Mouse (Mus musculus): ENCODE measurements around the gene Stk32c. TPM values are rescaled to one million over a fixed set of nuclear protein-coding genes. Genes with fewer than 3 reads are reported as not detected.
A peak's percentile ranks its signal among the peaks of the same experiment; 100 is the strongest.

Stk32c gene
- 0.08 TPM in 1 of 2 replicates, not detected in the other for polyA plus RNA-seq (2016; fragmentation: Nextera tagmentation; extraction: Ambion mirVana)

GRCm38 (mm10) chr7:139212754-139213745, at the start of gene Stk32c, which contains the start of gene Lrrc27:
Gene Stk32c (minus strand): TSS chr7:139213307.
Gene Lrrc27 (plus strand): TSS chr7:139212988.
- Histone ChIP-seq H3K27me3 (replicated peaks) (no peaks in the 10 kb centered on the region), H3K27ac (ENCODE audit: poor library complexity, severe bottlenecking) (peak within 1 kb of the TSS; percentile 58), H3K4me2 (peak within 1 kb of the TSS; percentile 79), H3K4me1 (replicated peaks) (peaks cover 14% of the 10 kb centered on the region), H3K9ac (peak within 1 kb of the TSS; percentile 70), H3K4me3 (peak within 1 kb of the TSS; percentile 52), H3K36me3 (no peaks in the 10 kb centered on the region), H3K9me3 (replicated peaks) (no peaks in the 10 kb centered on the region)
- WGBS: 2% methylated on average over 53 of the region's 53 CpGs
- peak; percentile 98 for ATAC-seq (ENCODE audit: insufficient number of reproducible peaks, low FRiP score)

- Histone ChIP-seq H3K4me2 (no peak overlapping the region), H3K27ac (ENCODE audit: poor library complexity, severe bottlenecking) (no peak overlapping the region), H3K4me1 (replicated peaks) (peaks cover 37% of the 10 kb centered on the region), H3K27me3 (replicated peaks) (no peaks in the 10 kb centered on the region), H3K9ac (0 out of 2 replicates have a peak overlapping the region, but pooled peaks have one; percentile 10), H3K4me3 (no peak overlapping the region), H3K36me3 (peaks cover 53% of the 10 kb centered on the region), H3K9me3 (replicated peaks) (no peaks in the 10 kb centered on the region; the same call in 1 of the 2 replicates)
- 49% methylated on average over 10 of the region's 10 CpGs for WGBS
- ATAC-seq (ENCODE audit: insufficient number of reproducible peaks, low FRiP score): no peak
Measured at GRCm38 (mm10) chr7:139257752-139258542, 44.8 kb upstream of the Stk32c start.

GRCm38 (mm10) chr7:139254626-139255025, 41.5 kb upstream of the Stk32c start:
- peaks cover 67% of the 10 kb centered on the region for H3K4me1 ChIP-seq (replicated peaks)
- WGBS: 81% methylated on average over 5 of the region's 5 CpGs
- H3K4me2 ChIP-seq: no peak overlapping the region
- H3K36me3 ChIP-seq: peaks cover 40% of the 10 kb centered on the region
- H3K9me3 ChIP-seq (replicated peaks): no peaks in the 10 kb centered on the region
- no peak overlapping the region for H3K27ac ChIP-seq (ENCODE audit: poor library complexity, severe bottlenecking)
- no peaks in the 10 kb centered on the region for H3K27me3 ChIP-seq (replicated peaks)
- no peak overlapping the region for H3K4me3 ChIP-seq
- H3K9ac ChIP-seq: no peak overlapping the region
- ATAC-seq (ENCODE audit: insufficient number of reproducible peaks, low FRiP score): no peak

- no peak overlapping the region for H3K4me3 ChIP-seq
- peak overlapping the region; percentile 36; the same call in 1 of the 2 replicates for H3K9ac ChIP-seq
- no peak overlapping the region for H3K4me2 ChIP-seq
- ATAC-seq (ENCODE audit: insufficient number of reproducible peaks, low FRiP score): no peak
- H3K4me1 ChIP-seq (replicated peaks): peaks cover 65% of the 10 kb centered on the region
- peaks cover 35% of the 10 kb centered on the region for H3K36me3 ChIP-seq
- no peaks in the 10 kb centered on the region for H3K27me3 ChIP-seq (replicated peaks)
- H3K27ac ChIP-seq (ENCODE audit: poor library complexity, severe bottlenecking): no peak overlapping the region
- 47% methylated on average over 3 of the region's 3 CpGs for WGBS
- H3K9me3 ChIP-seq (replicated peaks): no peaks in the 10 kb centered on the region
Measured at GRCm38 (mm10) chr7:139253462-139253861, 40.4 kb upstream of the Stk32c start.

- H3K9ac ChIP-seq: peak overlapping the region; percentile 36; the same call in 1 of the 2 replicates
- no peak overlapping the region for H3K4me3 ChIP-seq
- peaks cover 31% of the 10 kb centered on the region for H3K36me3 ChIP-seq
- H3K4me2 ChIP-seq: no peak overlapping the region
- no peak overlapping the region for H3K27ac ChIP-seq (ENCODE audit: poor library complexity, severe bottlenecking)
- H3K9me3 ChIP-seq (replicated peaks): no peaks in the 10 kb centered on the region
- WGBS: 49% methylated on average over 9 of the region's 9 CpGs
- no peak for ATAC-seq (ENCODE audit: insufficient number of reproducible peaks, low FRiP score)
- peaks cover 60% of the 10 kb centered on the region for H3K4me1 ChIP-seq (replicated peaks)
- no peaks in the 10 kb centered on the region for H3K27me3 ChIP-seq (replicated peaks)
Measured at GRCm38 (mm10) chr7:139252986-139253385, 39.9 kb upstream of the Stk32c start.

GRCm38 (mm10) chr7:139252566-139252965, 39.5 kb upstream of the Stk32c start:
- Histone ChIP-seq H3K36me3 (peaks cover 30% of the 10 kb centered on the region), H3K4me2 (no peak overlapping the region), H3K9ac (peak overlapping the region; percentile 36; the same call in 1 of the 2 replicates), H3K27me3 (replicated peaks) (no peaks in the 10 kb centered on the region), H3K4me1 (replicated peaks) (peaks cover 59% of the 10 kb centered on the region), H3K9me3 (replicated peaks) (no peaks in the 10 kb centered on the region), H3K27ac (ENCODE audit: poor library complexity, severe bottlenecking) (0 out of 2 replicates have a peak overlapping the region, but pooled peaks have one; percentile 81), H3K4me3 (no peak overlapping the region)
- WGBS: 78% methylated on average over 7 of the region's 7 CpGs
- ATAC-seq (ENCODE audit: insufficient number of reproducible peaks, low FRiP score): no peak

GRCm38 (mm10) chr7:139251881-139252301, 38.8 kb upstream of the Stk32c start:
- no peaks in the 10 kb centered on the region for H3K27me3 ChIP-seq (replicated peaks)
- 44% methylated on average over 5 of the region's 5 CpGs for WGBS
- H3K9me3 ChIP-seq (replicated peaks): no peaks in the 10 kb centered on the region
- H3K9ac ChIP-seq: peak overlapping the region; percentile 44; the same call in 1 of the 2 replicates
- H3K27ac ChIP-seq (ENCODE audit: poor library complexity, severe bottlenecking): peak overlapping the region; percentile 81
- no peak overlapping the region for H3K4me3 ChIP-seq
- peaks cover 62% of the 10 kb centered on the region for H3K4me1 ChIP-seq (replicated peaks)
- peaks cover 23% of the 10 kb centered on the region for H3K36me3 ChIP-seq
- peak; percentile 43 for ATAC-seq (ENCODE audit: insufficient number of reproducible peaks, low FRiP score)
- 0 out of 2 replicates have a peak overlapping the region, but pooled peaks have one; percentile 6 for H3K4me2 ChIP-seq

GRCm38 (mm10) chr7:139249406-139250210, 36.5 kb upstream of the Stk32c start:
- H3K27me3 ChIP-seq (replicated peaks): no peaks in the 10 kb centered on the region
- H3K4me2 ChIP-seq: peak overlapping the region; percentile 90
- H3K27ac ChIP-seq (ENCODE audit: poor library complexity, severe bottlenecking): peak overlapping the region; percentile 18; the same call in 1 of the 2 replicates
- peak overlapping the region; percentile 86 for H3K9ac ChIP-seq
- WGBS: 26% methylated on average over 7 of the region's 7 CpGs
- H3K4me1 ChIP-seq (replicated peaks): peaks cover 81% of the 10 kb centered on the region
- no peaks in the 10 kb centered on the region for H3K9me3 ChIP-seq (replicated peaks)
- ATAC-seq (ENCODE audit: insufficient number of reproducible peaks, low FRiP score): no peak
- H3K4me3 ChIP-seq: peak overlapping the region; percentile 68
- H3K36me3 ChIP-seq: peaks cover under 1% of the 10 kb centered on the region

GRCm38 (mm10) chr7:139248615-139249405, 35.7 kb upstream of the Stk32c start:
- WGBS: 1% methylated on average over 45 of the region's 45 CpGs
- peak overlapping the region; percentile 90 for H3K4me2 ChIP-seq
- H3K9me3 ChIP-seq (replicated peaks): no peaks in the 10 kb centered on the region
- H3K4me3 ChIP-seq: peak overlapping the region; percentile 68
- ATAC-seq (ENCODE audit: insufficient number of reproducible peaks, low FRiP score): 0 out of 2 replicates have a peak, but pooled peaks have one; percentile 0
- H3K36me3 ChIP-seq: no peaks in the 10 kb centered on the region
- no peaks in the 10 kb centered on the region for H3K27me3 ChIP-seq (replicated peaks)
- H3K27ac ChIP-seq (ENCODE audit: poor library complexity, severe bottlenecking): peak overlapping the region; percentile 86
- H3K4me1 ChIP-seq (replicated peaks): peaks cover 81% of the 10 kb centered on the region
- peak overlapping the region; percentile 86 for H3K9ac ChIP-seq

All from heart, embryonic 12.5 days (tissue).